Mouse (Mus musculus) embryonic fibroblast, embryonic 13.5 days (primary cell): ENCODE data around the gene Wsb1.

Experiments used
- CTCF ChIP-seq: IDR thresholded peaks from 2 replicates; pipeline ENCODE4 v1.5.1; 2011; ENCODE audit warnings: mild to moderate bottlenecking, control low read depth, low read length, moderate library complexity, borderline replicate concordance; ENCODE audit not compliant: insufficient read depth
- POLR2A ChIP-seq: IDR thresholded peaks from 2 replicates; pipeline ENCODE4 v1.6.1; 2011; ENCODE audit warnings: low read depth, mild to moderate bottlenecking, control low read depth, low read length, moderate library complexity

GRCm38 (mm10) chr11:79303109-79303508 is 48.6 kb upstream of the Wsb1 start:
- TF ChIP-seq CTCF (no peak), POLR2A (no peak)
